Mouse (Mus musculus): ENCODE results near the gene Kat6b. TPM values are rescaled to one million over a fixed set of nuclear protein-coding genes. Genes with fewer than 3 reads are reported as not detected.

Gene Kat6b
- polyA plus RNA-seq, 1 experiment: 22.5 TPM

DNA sequence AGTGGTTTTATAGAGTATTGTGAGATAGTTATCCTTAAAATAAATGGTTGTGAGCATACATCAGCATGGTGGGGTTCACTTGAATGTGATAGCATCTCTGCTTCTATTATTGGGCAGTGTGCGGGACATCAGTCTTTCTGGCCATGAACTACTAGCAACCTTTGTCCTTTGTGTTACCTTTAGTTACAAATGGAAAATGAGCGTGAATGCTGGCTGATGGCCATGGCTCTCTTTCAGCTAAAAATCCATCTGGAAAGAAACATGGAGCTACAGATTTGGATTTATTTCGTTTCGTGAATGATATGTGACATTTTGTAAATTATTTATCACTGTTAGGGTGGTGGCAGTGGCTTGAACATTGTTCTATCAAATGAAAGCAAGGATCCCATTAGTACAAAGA, 126.5 kb downstream of the Kat6b start:
- Histone ChIP-seq H3K27ac (ENCODE audit: insufficient read depth, low read length) (no peak overlapping the region), H3K27me3 (ENCODE audit: control insufficient read depth, insufficient read depth, low read length) (no peaks in the 10 kb centered on the region), H3K4me1 (ENCODE audit: control insufficient read depth, insufficient read depth, low read length) (peaks cover 11% of the 10 kb centered on the region; the same call in 1 of the 2 replicates), H3K4me3 (replicated peaks; ENCODE audit: insufficient read depth, low read depth, low read length) (no peak overlapping the region)
- WGBS: 15% methylated on average over 4 of the region's 4 CpGs
- no peak for DNase-seq
- TF ChIP-seq POLR2A (IDR thresholded peaks at IDR 0.05; ENCODE audit: borderline replicate concordance, insufficient read depth, low read length): no peak
- no peak for TF ChIP-seq CTCF (IDR thresholded peaks at IDR 0.05; ENCODE audit: borderline replicate concordance, insufficient read depth, low read depth, low read length)

DNA sequence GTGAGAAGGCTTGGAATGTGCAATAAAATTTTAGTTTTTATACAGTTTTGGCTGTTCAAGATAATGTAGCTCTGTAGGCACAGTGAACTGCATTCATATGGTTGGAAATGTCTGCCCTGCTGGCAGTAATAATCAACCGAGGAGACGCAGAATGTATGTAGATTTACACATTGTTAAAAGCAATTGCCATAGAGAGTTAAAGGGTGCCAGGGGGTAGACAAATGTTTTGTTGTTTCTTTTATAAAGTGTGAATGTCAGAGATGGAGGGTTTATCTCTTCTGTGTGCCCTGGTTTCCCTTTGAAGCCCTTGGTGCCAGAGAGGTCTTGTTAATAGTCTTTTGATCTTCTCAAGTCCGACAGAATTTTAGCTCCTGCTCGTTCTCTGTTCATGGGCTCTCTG, 127.7 kb downstream of the Kat6b start:
- Histone ChIP-seq H3K27ac (ENCODE audit: insufficient read depth, low read length) (no peak overlapping the region), H3K4me1 (ENCODE audit: control insufficient read depth, insufficient read depth, low read length) (peaks cover 11% of the 10 kb centered on the region; the same call in 1 of the 2 replicates), H3K4me3 (replicated peaks; ENCODE audit: insufficient read depth, low read depth, low read length) (no peak overlapping the region), H3K27me3 (ENCODE audit: control insufficient read depth, insufficient read depth, low read length) (no peaks in the 10 kb centered on the region)
- WGBS: 71% methylated on average over 4 of the region's 4 CpGs
- no peak for DNase-seq
- TF ChIP-seq POLR2A (IDR thresholded peaks at IDR 0.05; ENCODE audit: borderline replicate concordance, insufficient read depth, low read length) (no peak), CTCF (IDR thresholded peaks at IDR 0.05; ENCODE audit: borderline replicate concordance, insufficient read depth, low read depth, low read length) (no peak)

DNA sequence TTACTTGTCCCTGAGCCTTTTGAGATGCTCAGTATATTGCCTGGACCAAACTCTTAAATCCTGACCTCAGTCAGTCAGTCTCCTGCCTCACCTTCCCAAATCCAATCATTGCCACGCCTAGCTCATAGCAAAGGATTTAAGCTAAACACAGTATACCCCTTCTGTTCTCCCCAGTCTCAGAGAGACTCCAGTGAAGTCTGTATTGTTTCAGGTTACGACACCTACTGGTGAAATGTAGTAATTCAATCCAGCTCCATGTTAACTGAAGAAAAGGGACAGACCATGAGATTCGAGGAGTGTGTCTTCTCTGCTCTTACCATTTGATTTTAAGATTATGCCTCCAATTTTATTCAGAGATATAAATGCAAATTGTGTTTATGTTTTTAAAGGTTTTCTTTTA, 129.0 kb downstream of the Kat6b start:
- H3K4me3 ChIP-seq (replicated peaks; ENCODE audit: insufficient read depth, low read depth, low read length): no peak overlapping the region
- no peaks in the 10 kb centered on the region for H3K27me3 ChIP-seq (ENCODE audit: control insufficient read depth, insufficient read depth, low read length)
- TF ChIP-seq CTCF (IDR thresholded peaks at IDR 0.05; ENCODE audit: borderline replicate concordance, insufficient read depth, low read depth, low read length) (peak; percentile 45; the same call in 1 of the 2 replicates), POLR2A (IDR thresholded peaks at IDR 0.05; ENCODE audit: borderline replicate concordance, insufficient read depth, low read length) (no peak)
- peaks cover 8% of the 10 kb centered on the region; the same call in 1 of the 2 replicates for H3K4me1 ChIP-seq (ENCODE audit: control insufficient read depth, insufficient read depth, low read length)
- DNase-seq: peak; percentile 29 to 66
- H3K27ac ChIP-seq (ENCODE audit: insufficient read depth, low read length): no peak overlapping the region
- WGBS: 16% methylated on average over 3 of the region's 3 CpGs

DNA sequence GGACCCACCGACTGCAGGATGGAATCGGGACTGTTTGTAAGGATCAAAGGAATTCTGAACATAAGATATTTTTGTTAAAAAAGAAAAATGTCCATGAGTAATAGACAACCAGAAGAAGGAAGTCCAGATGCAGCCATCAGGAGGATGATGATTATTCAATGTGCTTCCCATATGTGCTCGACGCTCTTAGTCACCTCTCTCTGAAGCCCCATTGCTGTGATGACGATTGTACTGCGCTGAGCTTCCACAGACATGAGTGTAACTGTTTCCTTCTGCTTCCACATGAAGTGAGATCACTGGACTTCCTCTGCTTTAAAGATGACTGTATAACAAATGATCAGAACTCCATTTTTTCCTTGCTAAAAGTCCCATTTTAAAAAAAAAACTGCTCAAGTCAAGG, 131.8 kb downstream of the Kat6b start:
- H3K4me1 ChIP-seq (ENCODE audit: control insufficient read depth, insufficient read depth, low read length): peaks cover 3% of the 10 kb centered on the region; the same call in 1 of the 2 replicates
- DNase-seq: no peak
- TF ChIP-seq POLR2A (IDR thresholded peaks at IDR 0.05; ENCODE audit: borderline replicate concordance, insufficient read depth, low read length) (no peak), CTCF (IDR thresholded peaks at IDR 0.05; ENCODE audit: borderline replicate concordance, insufficient read depth, low read depth, low read length) (no peak)
- H3K27me3 ChIP-seq (ENCODE audit: control insufficient read depth, insufficient read depth, low read length): no peaks in the 10 kb centered on the region
- H3K27ac ChIP-seq (ENCODE audit: insufficient read depth, low read length): no peak overlapping the region
- H3K4me3 ChIP-seq (replicated peaks; ENCODE audit: insufficient read depth, low read depth, low read length): no peak overlapping the region
- 92% methylated on average over 6 of the region's 6 CpGs for WGBS

DNA sequence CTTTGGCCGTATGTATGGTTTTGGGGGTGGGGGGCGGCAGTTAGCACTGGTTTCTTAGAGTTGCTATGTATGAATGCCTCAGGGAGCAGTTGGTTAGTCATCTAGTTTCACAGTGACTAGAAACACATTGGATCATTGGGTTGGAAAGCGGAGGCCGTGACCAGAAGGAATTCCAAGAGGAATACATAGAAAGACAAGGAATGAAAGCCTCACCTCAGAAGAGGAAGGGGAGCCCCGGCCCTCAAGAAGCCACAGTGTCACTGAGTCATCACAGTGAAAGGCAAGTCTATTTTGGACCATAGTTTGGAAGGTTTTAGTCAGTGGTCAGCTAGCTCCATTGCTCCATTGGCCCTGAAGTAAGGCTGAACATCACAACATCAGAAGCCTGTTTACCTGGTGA, 132.9 kb downstream of the Kat6b start:
- H3K27ac ChIP-seq (ENCODE audit: insufficient read depth, low read length): no peak overlapping the region
- no peak for DNase-seq
- TF ChIP-seq CTCF (IDR thresholded peaks at IDR 0.05; ENCODE audit: borderline replicate concordance, insufficient read depth, low read depth, low read length): no peak
- no peak for TF ChIP-seq POLR2A (IDR thresholded peaks at IDR 0.05; ENCODE audit: borderline replicate concordance, insufficient read depth, low read length)
- H3K27me3 ChIP-seq (ENCODE audit: control insufficient read depth, insufficient read depth, low read length): no peaks in the 10 kb centered on the region
- H3K4me1 ChIP-seq (ENCODE audit: control insufficient read depth, insufficient read depth, low read length): no peaks in the 10 kb centered on the region
- H3K4me3 ChIP-seq (replicated peaks; ENCODE audit: insufficient read depth, low read depth, low read length): no peak overlapping the region
- 97% methylated on average over 5 of the region's 5 CpGs for WGBS

DNA sequence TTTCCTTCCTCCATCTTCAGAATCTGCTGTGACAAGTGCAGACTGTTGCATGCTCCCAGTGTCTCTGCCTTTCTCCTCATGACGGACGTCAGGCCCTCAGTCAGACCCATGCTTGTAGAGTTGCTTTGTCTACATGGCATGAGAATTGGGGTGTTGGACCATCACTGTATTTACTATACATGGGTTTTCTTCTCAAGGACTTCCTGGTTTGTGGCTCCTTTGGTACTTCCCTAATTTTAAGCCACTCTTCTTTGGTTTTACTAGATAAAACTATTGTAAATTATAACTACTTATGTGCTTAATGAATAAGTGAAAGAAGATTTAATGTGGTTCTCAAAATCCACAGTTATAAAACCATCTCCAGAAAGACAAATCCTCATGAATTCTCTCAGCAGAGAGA, 134.6 kb downstream of the Kat6b start:
- Histone ChIP-seq H3K4me1 (ENCODE audit: control insufficient read depth, insufficient read depth, low read length) (no peaks in the 10 kb centered on the region), H3K4me3 (replicated peaks; ENCODE audit: insufficient read depth, low read depth, low read length) (no peak overlapping the region), H3K27ac (ENCODE audit: insufficient read depth, low read length) (no peak overlapping the region), H3K27me3 (ENCODE audit: control insufficient read depth, insufficient read depth, low read length) (no peaks in the 10 kb centered on the region)
- no peak for TF ChIP-seq POLR2A (IDR thresholded peaks at IDR 0.05; ENCODE audit: borderline replicate concordance, insufficient read depth, low read length)
- TF ChIP-seq CTCF (IDR thresholded peaks at IDR 0.05; ENCODE audit: borderline replicate concordance, insufficient read depth, low read depth, low read length): no peak
- 88% methylated on average over 2 of the region's 2 CpGs for WGBS
- DNase-seq: no peak

DNA sequence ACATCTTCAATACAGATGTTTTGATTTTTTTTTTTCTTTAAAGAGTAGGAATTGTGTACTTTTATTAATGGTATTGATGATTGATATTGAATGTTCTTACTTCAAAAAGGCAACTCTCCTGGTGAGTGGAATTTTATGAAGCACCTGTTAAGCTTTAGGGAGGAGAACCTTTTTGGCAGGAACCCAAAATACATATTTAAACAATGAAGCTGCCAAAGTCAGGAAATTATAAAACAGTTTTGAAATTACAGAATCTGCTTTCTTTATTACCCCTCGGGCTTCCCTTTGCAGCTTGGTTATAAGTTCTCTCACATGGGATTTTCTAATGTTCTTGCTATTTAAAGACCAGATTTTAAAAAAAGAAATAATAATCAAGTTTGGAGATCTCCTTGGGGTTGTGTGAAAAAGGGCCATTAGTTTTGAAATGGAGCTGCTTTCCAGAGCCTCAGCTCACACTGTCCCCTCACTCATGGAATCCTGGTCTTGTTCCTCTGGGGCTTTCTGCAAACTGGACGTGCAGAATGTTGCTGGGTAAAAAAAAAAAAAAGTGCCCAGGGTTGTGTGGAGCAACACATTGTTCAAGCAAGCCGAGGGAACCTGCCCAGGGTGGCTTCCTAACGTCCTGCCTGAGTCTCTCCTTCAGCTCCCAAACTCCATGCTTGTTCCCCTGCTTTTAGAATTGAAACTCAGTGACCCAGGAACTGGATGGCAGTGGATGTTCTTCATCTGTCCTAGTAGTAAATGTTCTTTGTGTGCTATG, 136.2 kb downstream of the Kat6b start:
- TF ChIP-seq POLR2A (IDR thresholded peaks at IDR 0.05; ENCODE audit: borderline replicate concordance, insufficient read depth, low read length): no peak
- TF ChIP-seq CTCF (IDR thresholded peaks at IDR 0.05; ENCODE audit: borderline replicate concordance, insufficient read depth, low read depth, low read length): no peak
- Histone ChIP-seq H3K27ac (ENCODE audit: insufficient read depth, low read length) (no peak overlapping the region), H3K27me3 (ENCODE audit: control insufficient read depth, insufficient read depth, low read length) (no peaks in the 10 kb centered on the region), H3K4me3 (replicated peaks; ENCODE audit: insufficient read depth, low read depth, low read length) (no peak overlapping the region), H3K4me1 (ENCODE audit: control insufficient read depth, insufficient read depth, low read length) (no peaks in the 10 kb centered on the region)
- 50% methylated on average over 4 of the region's 4 CpGs for WGBS
- DNase-seq: no peak

DNA sequence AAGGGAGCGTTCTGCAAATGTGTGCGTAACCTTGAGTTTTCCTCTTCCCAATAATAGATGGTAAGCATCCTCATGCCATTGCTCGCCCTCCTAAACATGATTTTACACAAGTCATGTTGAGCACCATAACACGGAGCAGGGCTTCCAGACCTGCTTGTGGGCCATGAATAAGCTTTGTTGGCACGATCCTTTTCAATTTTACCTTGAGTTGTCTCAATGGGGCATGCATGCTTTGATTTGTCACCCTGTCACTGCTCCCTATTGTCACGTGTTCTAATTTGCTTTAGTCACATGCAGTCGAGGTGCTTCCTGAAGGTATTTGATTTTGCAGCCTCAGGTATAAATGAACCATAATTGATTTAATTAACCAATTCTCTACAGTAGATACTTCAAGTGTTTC, 138.7 kb downstream of the Kat6b start:
- WGBS: 87% methylated on average over 7 of the region's 7 CpGs
- H3K27ac ChIP-seq (ENCODE audit: insufficient read depth, low read length): no peak overlapping the region

More for the DNA sequence above, 138.7 kb downstream of the Kat6b start:
- Histone ChIP-seq H3K4me1 (ENCODE audit: control insufficient read depth, insufficient read depth, low read length) (peaks cover 4% of the 10 kb centered on the region), H3K27me3 (ENCODE audit: control insufficient read depth, insufficient read depth, low read length) (no peaks in the 10 kb centered on the region), H3K4me3 (replicated peaks; ENCODE audit: insufficient read depth, low read depth, low read length) (no peak overlapping the region)
- no peak for DNase-seq
- TF ChIP-seq CTCF (IDR thresholded peaks at IDR 0.05; ENCODE audit: borderline replicate concordance, insufficient read depth, low read depth, low read length) (no peak), POLR2A (IDR thresholded peaks at IDR 0.05; ENCODE audit: borderline replicate concordance, insufficient read depth, low read length) (no peak)
